Mouse (Mus musculus) liver, embryonic 11.5 days (tissue): ENCODE data around the gene Slc25a31. TPM values are rescaled to one million over a fixed set of nuclear protein-coding genes. Genes with fewer than 3 reads are reported as not detected.
A peak's percentile ranks its signal among the peaks of the same experiment; 100 is the strongest.

Experiments used
- ATAC-seq: fragments of 200-750 bp; cut with Nextera tagmentation; replicated peaks from 2 replicates; pipeline ENCODE4 v1.8.0; 2017; ENCODE audit warnings: moderate number of reproducible peaks, mild to moderate bottlenecking, moderate TSS enrichment, moderate library complexity; ENCODE audit not compliant: low FRiP score
- DNase-seq: peaks from one replicate; pipeline ENCODE4 v3.0.0-alpha.2; 2017; ENCODE audit warnings: low spot score
- H3K27ac ChIP-seq: fragments of 300-500 bp; sonication (generic); 2 replicates; pipeline ENCODE4 v1.5.1; 2014; ENCODE audit warnings: mild to moderate bottlenecking, low read depth, low read length, control low read depth
- H3K27me3 ChIP-seq: fragments of 300-500 bp; sonication (generic); replicated peaks from 2 replicates; pipeline ENCODE4 v1.6.1; 2014; ENCODE audit warnings: low read length, mixed read lengths; ENCODE audit not compliant: control insufficient read depth, insufficient read depth
- H3K36me3 ChIP-seq: fragments of 300-500 bp; sonication (generic); 2 replicates; pipeline ENCODE4 v1.6.1; 2014; ENCODE audit warnings: mild to moderate bottlenecking, low read length, moderate library complexity, mixed read lengths; ENCODE audit not compliant: control insufficient read depth, insufficient read depth
- H3K4me1 ChIP-seq: fragments of 300-500 bp; sonication (generic); replicated peaks from 2 replicates; pipeline ENCODE4 v1.6.1; 2014; ENCODE audit warnings: low read length, mixed read lengths; ENCODE audit not compliant: control insufficient read depth, insufficient read depth
- H3K4me2 ChIP-seq: fragments of 300-500 bp; sonication (generic); 2 replicates; pipeline ENCODE4 v1.6.1; 2014; ENCODE audit warnings: mild to moderate bottlenecking, control low read depth, moderate library complexity
- H3K4me3 ChIP-seq: fragments of 300-500 bp; sonication (generic); 2 replicates; pipeline ENCODE4 v1.5.1; 2014; ENCODE audit warnings: low read depth, low read length, control low read depth
- H3K9ac ChIP-seq: fragments of 300-500 bp; sonication (generic); 2 replicates; pipeline ENCODE4 v1.6.1; 2014; ENCODE audit warnings: low read depth, low read length, control low read depth
- H3K9me3 ChIP-seq: fragments of 300-500 bp; sonication (generic); 2 replicates; pipeline ENCODE4 v1.6.1; 2016; ENCODE audit warnings: low read length, inconsistent platforms, mixed read lengths; ENCODE audit not compliant: control insufficient read depth
- WGBS: fragments of 180-500 bp; shearing (Covaris S2); extraction: QIAGEN DNeasy Blood & Tissue Kit; methylation state at CpG from one replicate; pipeline ENCODE4 v1.1.7; 2014; 5-methylcytosine and 5-hydroxymethylcytosine counted together
- polyA plus RNA-seq: library from polyadenylated mRNA; unstranded; fragments of >200 nt; fragmentation: Nextera tagmentation; extraction: Ambion mirVana; gene quantifications from 2 replicates; pipeline ENCODE4 v1.2.1, GENCODE M21; 2014

Slc25a31 gene
- polyA plus RNA-seq, 1 experiment from 2014 or later, result 0.12 TPM

GRCm38 (mm10) chr3:40695162-40695561 is 13.5 kb upstream of the Slc25a31 start:
- Histone ChIP-seq H3K4me3 (no peak overlapping the region), H3K36me3 (no peaks in the 10 kb centered on the region), H3K4me2 (no peak overlapping the region), H3K27ac (no peak overlapping the region), H3K4me1 (no peaks in the 10 kb centered on the region), H3K9me3 (no peaks in the 10 kb centered on the region), H3K9ac (no peak overlapping the region), H3K27me3 (no peaks in the 10 kb centered on the region)
- ATAC-seq (no peak), DNase-seq (no peak)
- WGBS, result 90% methylated on average over 2 of the region's 2 CpGs

- DNase-seq, result no peak
- H3K27ac ChIP-seq, result no peak overlapping the region
- H3K27me3 ChIP-seq, result no peaks in the 10 kb centered on the region
- no peak for ATAC-seq
- no peaks in the 10 kb centered on the region for H3K4me1 ChIP-seq
- no peak overlapping the region for H3K4me2 ChIP-seq
- H3K9me3 ChIP-seq, result no peaks in the 10 kb centered on the region
- no peak overlapping the region for H3K4me3 ChIP-seq
- WGBS, result 70% methylated on average over 3 of the region's 3 CpGs
- no peaks in the 10 kb centered on the region for H3K36me3 ChIP-seq
- H3K9ac ChIP-seq, result no peak overlapping the region
Measured at GRCm38 (mm10) chr3:40698834-40699233, 9.8 kb upstream of the Slc25a31 start.

- DNase-seq (no peak), ATAC-seq (no peak)
- Histone ChIP-seq H3K4me3 (no peak overlapping the region), H3K27me3 (no peaks in the 10 kb centered on the region), H3K4me1 (no peaks in the 10 kb centered on the region), H3K27ac (no peak overlapping the region), H3K9ac (no peak overlapping the region), H3K36me3 (no peaks in the 10 kb centered on the region), H3K9me3 (no peaks in the 10 kb centered on the region), H3K4me2 (no peak overlapping the region)
- 67% methylated on average over 5 of the region's 5 CpGs for whole genome bisulfite sequencing
Measured at GRCm38 (mm10) chr3:40704816-40705430, 3.7 kb upstream of the Slc25a31 start.

- Histone ChIP-seq H3K9me3 (no peaks in the 10 kb centered on the region), H3K36me3 (no peaks in the 10 kb centered on the region), H3K9ac (no peak overlapping the region), H3K27ac (no peak overlapping the region), H3K4me1 (no peaks in the 10 kb centered on the region), H3K4me3 (no peak overlapping the region), H3K27me3 (no peaks in the 10 kb centered on the region), H3K4me2 (no peak overlapping the region)
- ATAC-seq, result no peak
- no peak for DNase-seq
- 50% methylated on average over 1 of the region's 1 CpGs for WGBS
Measured at GRCm38 (mm10) chr3:40716056-40716455, 7.4 kb downstream of the Slc25a31 start.

GRCm38 (mm10) chr3:40719022-40719421 is 10.4 kb downstream of the Slc25a31 start:
- no peaks in the 10 kb centered on the region for H3K36me3 ChIP-seq
- H3K4me1 ChIP-seq, result no peaks in the 10 kb centered on the region
- no peak overlapping the region for H3K4me2 ChIP-seq
- no peak overlapping the region for H3K9ac ChIP-seq
- no peak overlapping the region for H3K27ac ChIP-seq
- H3K9me3 ChIP-seq, result no peaks in the 10 kb centered on the region
- H3K27me3 ChIP-seq, result no peaks in the 10 kb centered on the region
- H3K4me3 ChIP-seq, result no peak overlapping the region
- 76% methylated on average over 3 of the region's 3 CpGs for WGBS
- ATAC-seq (no peak), DNase-seq (no peak)

GRCm38 (mm10) chr3:40738381-40738912 is 29.8 kb downstream of the Slc25a31 start:
- no peak overlapping the region for H3K27ac ChIP-seq
- no peaks in the 10 kb centered on the region for H3K36me3 ChIP-seq
- DNase-seq (no peak), ATAC-seq (no peak)
- 56% methylated on average over 6 of the region's 6 CpGs for WGBS
- H3K4me1 ChIP-seq, result no peaks in the 10 kb centered on the region
- H3K4me2 ChIP-seq, result no peak overlapping the region
- no peaks in the 10 kb centered on the region for H3K27me3 ChIP-seq
- no peak overlapping the region for H3K9ac ChIP-seq
- no peak overlapping the region for H3K4me3 ChIP-seq
- H3K9me3 ChIP-seq, result no peaks in the 10 kb centered on the region

- Histone ChIP-seq H3K27ac (peak within 1 kb of the TSS; percentile 87), H3K4me1 (peaks cover 7% of the 10 kb centered on the region; the same call in 1 of the 2 replicates), H3K36me3 (no peaks in the 10 kb centered on the region), H3K27me3 (no peaks in the 10 kb centered on the region), H3K9me3 (no peaks in the 10 kb centered on the region), H3K9ac (peak within 1 kb of the TSS; percentile 82), H3K4me2 (peak within 1 kb of the TSS; percentile 98), H3K4me3 (peak within 1 kb of the TSS; percentile 86)
- DNase-seq (no peak), ATAC-seq (no peak)
- WGBS, result 28% methylated on average over 16 of the region's 16 CpGs
Measured at GRCm38 (mm10) chr3:40744024-40744835, 35.6 kb downstream of the Slc25a31 start, which contains the start of gene Hspa4l. TSS of gene Hspa4l (plus strand) at chr3:40744495.

GRCm38 (mm10) chr3:40744836-40745660 is 36.4 kb downstream of the Slc25a31 start:
- no peaks in the 10 kb centered on the region for H3K9me3 ChIP-seq
- under 1% methylated on average over 61 of the region's 93 CpGs for WGBS

More at GRCm38 (mm10) chr3:40744836-40745660, 36.4 kb downstream of the Slc25a31 start:
- H3K4me1 ChIP-seq, result peaks cover 7% of the 10 kb centered on the region; the same call in 1 of the 2 replicates
- peak overlapping the region; percentile 82 for H3K9ac ChIP-seq
- H3K36me3 ChIP-seq, result no peaks in the 10 kb centered on the region
- H3K4me3 ChIP-seq, result peak overlapping the region; percentile 86
- ATAC-seq (peak; percentile 94), DNase-seq (peak; percentile 89)
- no peaks in the 10 kb centered on the region for H3K27me3 ChIP-seq
- H3K27ac ChIP-seq, result peak overlapping the region; percentile 87
- H3K4me2 ChIP-seq, result peak overlapping the region; percentile 98
